11 mouse cellular contexts compared by ENCODE assay signal in the genomic region with DNA sequence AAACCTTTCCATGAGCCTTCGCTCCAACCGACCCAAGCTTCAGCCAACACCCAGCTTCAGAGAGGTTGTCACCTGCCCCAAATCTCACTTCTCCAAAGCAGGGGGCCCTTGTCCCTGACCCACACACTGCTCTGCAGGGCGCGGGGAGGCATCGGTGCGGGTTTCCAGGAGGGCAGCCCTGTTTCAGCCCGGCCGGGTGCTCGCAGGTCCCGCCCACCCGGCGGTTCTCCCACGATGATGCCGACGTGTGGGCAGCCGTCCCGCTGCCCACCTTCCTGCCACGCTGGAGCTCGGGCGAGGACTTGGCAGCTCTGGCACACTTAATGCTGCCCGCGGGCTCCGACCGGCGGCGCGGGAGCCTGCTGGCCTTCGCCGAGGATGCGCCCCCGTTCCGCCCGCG. TPM values are rescaled to one million over a fixed set of nuclear protein-coding genes. Genes with fewer than 3 reads are reported as not detected.
DNase-seq lines count a peak whose midpoint lies in the region; ATAC-seq and TF ChIP-seq lines count a peak whose summit lies in the region.
"Had no signal": no experiment of that assay in that cellular context is flagged by ENCODE, and none has a peak within 500 bp of the region (broad histone marks: within the 10 kb centered on the region; RNA-seq: fewer than 3 reads in every experiment).

No protein-coding gene starts in this region.

- DNase-seq in layer of hippocampus, adult 2 months (ENCODE audit: low spot score in 2 of 2) = no peak
- no peak for DNase-seq in layer of hippocampus, adult 8-10 months (ENCODE audit: low spot score in 2 of 2)
- DNase-seq in embryonic facial prominence, embryonic 14.5 days (ENCODE audit: low spot score) = no peak
- DNase-seq in intestine, embryonic 14.5 days (ENCODE audit: low spot score) = no peak
- DNase-seq in midbrain, postnatal 0 days (ENCODE audit: low spot score) = no peak
- no peak for DNase-seq in left cerebral cortex, postnatal 14 days (ENCODE audit: low spot score in 2 of 2)
- no peak for DNase-seq in kidney, postnatal 25 days
- DNase-seq in gastrocnemius, postnatal 36 days = no peak

- H3K9ac ChIP-seq in embryonic facial prominence, embryonic 14.5 days (ENCODE audit: low read depth, low read length) = 0 out of 2 replicates have a peak overlapping the region, but pooled peaks have one; percentile 25
- H3K9ac ChIP-seq in intestine, embryonic 14.5 days (ENCODE audit: low read length) = no peak overlapping the region
- H3K9ac ChIP-seq in midbrain, postnatal 0 days (replicated peaks; ENCODE audit: low read length, poor library complexity, severe bottlenecking) = peak overlapping the region; percentile 44; the same call in 1 of the 2 replicates

- no peak for ATAC-seq in embryonic facial prominence, embryonic 14.5 days (ENCODE audit: low read depth)
- no peak for ATAC-seq in intestine, embryonic 14.5 days (replicated peaks; ENCODE audit: low FRiP score, low TSS enrichment, low read depth)
- ATAC-seq in midbrain, postnatal 0 days (ENCODE audit: low FRiP score) = no peak
- ATAC-seq: Patski had no signal

- H3K4me3 ChIP-seq in layer of hippocampus, adult 2 months = peak overlapping the region; percentile 49
- peak overlapping the region; percentile 36 for H3K4me3 ChIP-seq in embryonic facial prominence, embryonic 14.5 days (ENCODE audit: low read depth, low read length)
- H3K4me3 ChIP-seq in intestine, embryonic 14.5 days (ENCODE audit: low read depth, low read length) = peak overlapping the region; percentile 12
- peak overlapping the region; percentile 35 for H3K4me3 ChIP-seq in midbrain, postnatal 0 days (ENCODE audit: low read depth, low read length)

- intact Hi-C loops in left cerebral cortex, postnatal 14 days (cut with DNase I) = no loop called here
- intact Hi-C loops in gastrocnemius, postnatal 36 days (cut with DNase I) = loop anchor here (2.0 kb wide), 1 partner anchor 110 kb away; no protein-coding TSS in a partner anchor

- H3K27me3 ChIP-seq in embryonic facial prominence, embryonic 14.5 days (replicated peaks; ENCODE audit: control insufficient read depth, insufficient read depth, low read length) = peaks cover 75% of the 10 kb centered on the region
- peaks cover 69% of the 10 kb centered on the region for H3K27me3 ChIP-seq in intestine, embryonic 14.5 days (replicated peaks; ENCODE audit: control insufficient read depth, insufficient read depth, low read length)
- H3K27me3 ChIP-seq in midbrain, postnatal 0 days (ENCODE audit: insufficient read depth, low read length) = peaks cover 57% of the 10 kb centered on the region
- H3K27me3 ChIP-seq: Patski had no signal

- no peak overlapping the region for H3K27ac ChIP-seq in layer of hippocampus, adult 2 months
- H3K27ac ChIP-seq in embryonic facial prominence, embryonic 14.5 days (replicated peaks; ENCODE audit: low read depth, low read length) = no peak overlapping the region
- no peak overlapping the region for H3K27ac ChIP-seq in intestine, embryonic 14.5 days (ENCODE audit: low read depth)
- H3K27ac ChIP-seq in midbrain, postnatal 0 days (ENCODE audit: low read depth, low read length) = no peak overlapping the region

- WGBS in embryonic facial prominence, embryonic 14.5 days = 30% methylated on average over 18 of the region's 34 CpGs
- 18% methylated on average over 34 of the region's 34 CpGs for WGBS in intestine, embryonic 14.5 days
- 21% methylated on average over 28 of the region's 34 CpGs for WGBS in midbrain, postnatal 0 days

- H3K4me2 ChIP-seq in embryonic facial prominence, embryonic 14.5 days (ENCODE audit: low read depth, low read length) = peak overlapping the region; percentile 62
- peak overlapping the region; percentile 48 for H3K4me2 ChIP-seq in intestine, embryonic 14.5 days (ENCODE audit: low read length)
- peak overlapping the region; percentile 49 for H3K4me2 ChIP-seq in midbrain, postnatal 0 days (ENCODE audit: low read depth, low read length, poor library complexity, severe bottlenecking)

- TF ChIP-seq CTCF in layer of hippocampus, adult 2 months (conservative IDR thresholded peaks at IDR 0.05) = no peak
- no peak for TF ChIP-seq CTCF in midbrain, postnatal 0 days (IDR thresholded peaks at IDR 0.05)

- peaks cover 11% of the 10 kb centered on the region for H3K4me1 ChIP-seq in embryonic facial prominence, embryonic 14.5 days (ENCODE audit: control insufficient read depth, insufficient read depth, low read length)
- 0 out of 2 replicates have a peak, but pooled peaks cover 3% of the 10 kb centered on the region for H3K4me1 ChIP-seq in intestine, embryonic 14.5 days (replicated peaks; ENCODE audit: control insufficient read depth, insufficient read depth, low read length)
- peaks cover 9% of the 10 kb centered on the region; the same call in 1 of the 2 replicates for H3K4me1 ChIP-seq in midbrain, postnatal 0 days (ENCODE audit: insufficient read depth, low read length)

- peaks cover 24% of the 10 kb centered on the region; the same call in 1 of the 2 replicates for H3K36me3 ChIP-seq in embryonic facial prominence, embryonic 14.5 days (ENCODE audit: control insufficient read depth, insufficient read depth, low read length)
- 0 out of 2 replicates have a peak, but pooled peaks cover 5% of the 10 kb centered on the region for H3K36me3 ChIP-seq in intestine, embryonic 14.5 days (ENCODE audit: control insufficient read depth, insufficient read depth, low read length)
- peaks cover 21% of the 10 kb centered on the region for H3K36me3 ChIP-seq in midbrain, postnatal 0 days (ENCODE audit: insufficient read depth, low read length)

- H3K9me3 ChIP-seq in embryonic facial prominence, embryonic 14.5 days (ENCODE audit: control insufficient read depth, low read length) = no peaks in the 10 kb centered on the region
- H3K9me3 ChIP-seq in intestine, embryonic 14.5 days (ENCODE audit: control insufficient read depth, low read length) = no peaks in the 10 kb centered on the region
- no peaks in the 10 kb centered on the region for H3K9me3 ChIP-seq in midbrain, postnatal 0 days (ENCODE audit: low read length)

RNA-seq across cellular contexts. Expression of a gene that starts 8.7 kb away (rescaled TPM):
- 1 to 10 TPM; 5.6 to 6.4 TPM for total RNA-seq in layer of hippocampus, adult 2 months (2021)
- total RNA-seq in layer of hippocampus, adult 8-10 months (2022) = 1 to 10 TPM; 5.9 to 7.2 (median 6.6) TPM
- 36.7 and 40.7 TPM in 2 replicates for polyA plus RNA-seq in embryonic facial prominence, embryonic 14.5 days (2014; fragmentation: Nextera tagmentation; extraction: Ambion mirVana)
- polyA plus RNA-seq in intestine, embryonic 14.5 days (2014; fragmentation: Nextera tagmentation; extraction: Ambion mirVana) = 8.2 and 9.4 TPM in 2 replicates
- 138 and 149 TPM in 2 replicates for total RNA-seq in midbrain, postnatal 0 days (2014; rRNA removed)
- 20.1 and 21.2 TPM in 2 replicates for polyA plus RNA-seq in midbrain, postnatal 0 days (2015; fragmentation: Nextera tagmentation; extraction: Ambion mirVana)
- 10 to 100 TPM; 31.2 to 31.6 TPM for total RNA-seq in left cerebral cortex, postnatal 14 days (2021)
- 1 to 10 TPM; 7.1 to 8.0 TPM for total RNA-seq in gastrocnemius, postnatal 36 days (2021)

RNA-seq across cellular contexts. Expression of a gene that starts 8.7 kb away (rescaled TPM):
- not detected for total RNA-seq in layer of hippocampus, adult 2 months (2021)
- not detected for total RNA-seq in layer of hippocampus, adult 8-10 months (2022)
- not detected in 2 replicates for polyA plus RNA-seq in embryonic facial prominence, embryonic 14.5 days (2014; fragmentation: Nextera tagmentation; extraction: Ambion mirVana)
- not detected in 2 replicates for polyA plus RNA-seq in intestine, embryonic 14.5 days (2014; fragmentation: Nextera tagmentation; extraction: Ambion mirVana)
- not detected in 2 replicates for total RNA-seq in midbrain, postnatal 0 days (2014; rRNA removed)
- 0.19 and 0.36 TPM in 2 replicates for polyA plus RNA-seq in midbrain, postnatal 0 days (2015; fragmentation: Nextera tagmentation; extraction: Ambion mirVana)
- total RNA-seq in left cerebral cortex, postnatal 14 days (2021) = under 1 TPM; 0.20 to 0.42 TPM
- total RNA-seq in gastrocnemius, postnatal 36 days (2021) = not detected
- total RNA-seq: common myeloid progenitor, adult 5-6 weeks; layer of hippocampus, postnatal 25 days had no signal

RNA-seq across cellular contexts. Expression of a gene that starts 14.3 kb away (rescaled TPM):
- total RNA-seq in layer of hippocampus, adult 2 months (2021) = 10 to 100 TPM; 42.3 to 43.0 TPM
- 10 to 100 TPM; 38.0 to 52.1 (median 47.0) TPM for total RNA-seq in layer of hippocampus, adult 8-10 months (2022)
- 25.1 and 26.9 TPM in 2 replicates for polyA plus RNA-seq in embryonic facial prominence, embryonic 14.5 days (2014; fragmentation: Nextera tagmentation; extraction: Ambion mirVana)
- polyA plus RNA-seq in intestine, embryonic 14.5 days (2014; fragmentation: Nextera tagmentation; extraction: Ambion mirVana) = 22.0 and 25.8 TPM in 2 replicates
- total RNA-seq in midbrain, postnatal 0 days (2014; rRNA removed) = 34.6 and 38.9 TPM in 2 replicates
- 15.7 and 17.9 TPM in 2 replicates for polyA plus RNA-seq in midbrain, postnatal 0 days (2015; fragmentation: Nextera tagmentation; extraction: Ambion mirVana)
- total RNA-seq in left cerebral cortex, postnatal 14 days (2021) = 10 to 100 TPM; 43.1 to 45.0 TPM
- 10 to 100 TPM; 14.4 to 17.3 TPM for total RNA-seq in gastrocnemius, postnatal 36 days (2021)

RNA-seq across cellular contexts. Expression of a gene that starts 36.1 kb away (rescaled TPM):
- 1 to 10 TPM; 6.5 to 7.7 TPM for total RNA-seq in layer of hippocampus, adult 2 months (2021)
- total RNA-seq in layer of hippocampus, adult 8-10 months (2022) = 10 to 100 TPM; 11.3 to 16.5 (median 13.8) TPM
- polyA plus RNA-seq in embryonic facial prominence, embryonic 14.5 days (2014; fragmentation: Nextera tagmentation; extraction: Ambion mirVana) = 0.56 and 0.84 TPM in 2 replicates
- 1.7 and 1.8 TPM in 2 replicates for polyA plus RNA-seq in intestine, embryonic 14.5 days (2014; fragmentation: Nextera tagmentation; extraction: Ambion mirVana)
- total RNA-seq in midbrain, postnatal 0 days (2014; rRNA removed) = 7.6 and 15.2 TPM in 2 replicates
- polyA plus RNA-seq in midbrain, postnatal 0 days (2015; fragmentation: Nextera tagmentation; extraction: Ambion mirVana) = 7.2 and 8.8 TPM in 2 replicates
- 1 to 10 TPM; 5.3 to 7.4 TPM for total RNA-seq in left cerebral cortex, postnatal 14 days (2021)
- total RNA-seq in gastrocnemius, postnatal 36 days (2021) = not detected
- total RNA-seq: common myeloid progenitor, adult 5-6 weeks had no signal

RNA-seq across cellular contexts. Expression of a gene that starts 42.8 kb away (rescaled TPM):
- 100 to 1,000 TPM; 186 to 202 TPM for total RNA-seq in layer of hippocampus, adult 2 months (2021)
- 100 to 1,000 TPM; 161 to 249 (median 201) TPM for total RNA-seq in layer of hippocampus, adult 8-10 months (2022)
- polyA plus RNA-seq in embryonic facial prominence, embryonic 14.5 days (2014; fragmentation: Nextera tagmentation; extraction: Ambion mirVana) = 395 and 470 TPM in 2 replicates
- 473 and 504 TPM in 2 replicates for polyA plus RNA-seq in intestine, embryonic 14.5 days (2014; fragmentation: Nextera tagmentation; extraction: Ambion mirVana)
- 177 and 203 TPM in 2 replicates for total RNA-seq in midbrain, postnatal 0 days (2014; rRNA removed)
- 125 and 148 TPM in 2 replicates for polyA plus RNA-seq in midbrain, postnatal 0 days (2015; fragmentation: Nextera tagmentation; extraction: Ambion mirVana)
- 100 to 1,000 TPM; 182 to 187 TPM for total RNA-seq in left cerebral cortex, postnatal 14 days (2021)
- total RNA-seq in gastrocnemius, postnatal 36 days (2021) = 100 to 1,000 TPM; 165 to 223 TPM
